Mouse (Mus musculus): ENCODE measurements around the gene Clasp1. TPM values are rescaled to one million over a fixed set of nuclear protein-coding genes. Genes with fewer than 3 reads are reported as not detected.

Clasp1 gene
- polyA plus RNA-seq, 1 experiment from 2014 or later: 109 TPM

DNA sequence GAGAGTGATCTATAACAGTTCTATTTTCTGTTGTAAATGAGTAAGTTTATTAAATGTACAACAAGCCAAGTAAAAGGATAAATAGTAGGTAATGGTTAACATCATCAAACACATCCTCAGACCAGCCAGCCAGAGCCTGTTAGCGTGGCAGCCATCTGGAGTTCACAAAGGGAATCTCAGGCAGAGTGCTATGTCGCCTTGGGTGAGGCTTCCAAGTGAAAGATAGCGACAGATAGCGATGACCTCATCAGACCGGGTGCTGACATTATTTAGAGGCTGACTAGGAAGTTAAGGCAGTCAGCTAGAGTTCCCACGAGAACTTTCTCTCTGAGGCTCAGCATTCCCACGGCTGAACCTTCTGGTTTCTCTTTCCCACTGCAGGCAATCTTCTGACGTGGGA is 83.5 kb downstream of the Clasp1 start:
- Histone ChIP-seq H3K27me3 (ENCODE audit: control insufficient read depth, insufficient read depth, low read depth, low read length) (no peaks in the 10 kb centered on the region), H3K4me1 (ENCODE audit: control insufficient read depth, insufficient read depth, low read length) (no peaks in the 10 kb centered on the region), H3K36me3 (ENCODE audit: control insufficient read depth, insufficient read depth, low read length) (peaks cover 4% of the 10 kb centered on the region; the same call in 1 of the 2 replicates), H3K9me3 (replicated peaks; ENCODE audit: control insufficient read depth, low read length, poor library complexity, severe bottlenecking) (no peaks in the 10 kb centered on the region), H3K4me3 (ENCODE audit: low read depth, low read length) (no peak overlapping the region), H3K4me2 (ENCODE audit: low read length) (no peak overlapping the region), H3K27ac (ENCODE audit: low read length) (no peak overlapping the region), H3K9ac (ENCODE audit: low read depth, low read length) (no peak overlapping the region)
- 83% methylated on average over 8 of the region's 8 CpGs for WGBS
- ATAC-seq: no peak

DNA sequence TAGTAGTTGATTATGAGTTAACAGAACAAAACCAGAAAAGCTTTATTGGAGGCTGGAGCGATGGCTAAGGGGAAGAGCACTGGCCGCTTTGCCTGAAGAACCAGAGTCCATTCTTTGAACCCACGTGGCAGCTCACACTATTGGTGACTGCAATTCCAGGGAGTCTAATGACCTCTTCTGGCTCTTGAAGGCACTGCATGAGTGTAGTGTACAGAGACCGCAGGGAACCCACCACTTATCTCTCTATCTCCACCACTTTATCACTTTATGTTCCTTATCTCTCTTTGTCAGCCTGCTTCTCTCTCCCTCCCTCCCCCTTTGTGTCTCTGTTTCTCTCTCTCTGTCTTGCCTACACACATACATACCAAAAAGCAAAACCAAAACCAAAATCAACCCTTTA is 88.1 kb downstream of the Clasp1 start:
- Histone ChIP-seq H3K4me3 (ENCODE audit: low read depth, low read length) (no peak overlapping the region), H3K27me3 (ENCODE audit: control insufficient read depth, insufficient read depth, low read depth, low read length) (no peaks in the 10 kb centered on the region), H3K4me2 (ENCODE audit: low read length) (no peak overlapping the region), H3K9ac (ENCODE audit: low read depth, low read length) (no peak overlapping the region), H3K27ac (ENCODE audit: low read length) (no peak overlapping the region), H3K9me3 (replicated peaks; ENCODE audit: control insufficient read depth, low read length, poor library complexity, severe bottlenecking) (no peaks in the 10 kb centered on the region), H3K36me3 (ENCODE audit: control insufficient read depth, insufficient read depth, low read length) (no peaks in the 10 kb centered on the region; the same call in 1 of the 2 replicates), H3K4me1 (ENCODE audit: control insufficient read depth, insufficient read depth, low read length) (peaks cover 4% of the 10 kb centered on the region)
- WGBS: 46% methylated on average over 4 of the region's 4 CpGs
- no peak; the same call in 1 of the 2 replicates for ATAC-seq

DNA sequence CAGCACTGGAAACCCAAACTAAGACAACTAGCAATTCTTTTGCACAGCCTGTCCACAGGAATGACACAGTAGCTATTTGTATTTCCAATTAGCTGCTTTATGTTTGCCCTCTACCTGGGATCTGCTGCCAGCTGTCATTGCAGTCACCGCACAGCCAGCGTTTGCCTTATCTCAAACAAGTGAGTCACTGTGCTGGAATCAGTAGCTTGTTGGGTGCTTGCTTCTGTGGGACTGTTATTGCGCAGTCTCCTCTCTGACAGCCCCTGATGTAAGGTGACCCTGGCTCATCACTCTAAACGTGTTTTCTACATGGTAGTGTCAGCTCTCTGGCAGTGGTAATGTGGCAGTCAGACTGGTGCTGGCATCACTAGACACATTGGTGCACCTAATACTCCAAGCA is 90.4 kb downstream of the Clasp1 start:
- Histone ChIP-seq H3K9ac (ENCODE audit: low read depth, low read length) (no peak overlapping the region), H3K27me3 (ENCODE audit: control insufficient read depth, insufficient read depth, low read depth, low read length) (no peaks in the 10 kb centered on the region), H3K4me3 (ENCODE audit: low read depth, low read length) (no peak overlapping the region), H3K9me3 (replicated peaks; ENCODE audit: control insufficient read depth, low read length, poor library complexity, severe bottlenecking) (no peaks in the 10 kb centered on the region), H3K4me2 (ENCODE audit: low read length) (no peak overlapping the region), H3K36me3 (ENCODE audit: control insufficient read depth, insufficient read depth, low read length) (no peaks in the 10 kb centered on the region; the same call in 1 of the 2 replicates), H3K4me1 (ENCODE audit: control insufficient read depth, insufficient read depth, low read length) (peaks cover 4% of the 10 kb centered on the region), H3K27ac (ENCODE audit: low read length) (no peak overlapping the region)
- ATAC-seq: no peak
- 84% methylated on average over 4 of the region's 4 CpGs for WGBS

DNA sequence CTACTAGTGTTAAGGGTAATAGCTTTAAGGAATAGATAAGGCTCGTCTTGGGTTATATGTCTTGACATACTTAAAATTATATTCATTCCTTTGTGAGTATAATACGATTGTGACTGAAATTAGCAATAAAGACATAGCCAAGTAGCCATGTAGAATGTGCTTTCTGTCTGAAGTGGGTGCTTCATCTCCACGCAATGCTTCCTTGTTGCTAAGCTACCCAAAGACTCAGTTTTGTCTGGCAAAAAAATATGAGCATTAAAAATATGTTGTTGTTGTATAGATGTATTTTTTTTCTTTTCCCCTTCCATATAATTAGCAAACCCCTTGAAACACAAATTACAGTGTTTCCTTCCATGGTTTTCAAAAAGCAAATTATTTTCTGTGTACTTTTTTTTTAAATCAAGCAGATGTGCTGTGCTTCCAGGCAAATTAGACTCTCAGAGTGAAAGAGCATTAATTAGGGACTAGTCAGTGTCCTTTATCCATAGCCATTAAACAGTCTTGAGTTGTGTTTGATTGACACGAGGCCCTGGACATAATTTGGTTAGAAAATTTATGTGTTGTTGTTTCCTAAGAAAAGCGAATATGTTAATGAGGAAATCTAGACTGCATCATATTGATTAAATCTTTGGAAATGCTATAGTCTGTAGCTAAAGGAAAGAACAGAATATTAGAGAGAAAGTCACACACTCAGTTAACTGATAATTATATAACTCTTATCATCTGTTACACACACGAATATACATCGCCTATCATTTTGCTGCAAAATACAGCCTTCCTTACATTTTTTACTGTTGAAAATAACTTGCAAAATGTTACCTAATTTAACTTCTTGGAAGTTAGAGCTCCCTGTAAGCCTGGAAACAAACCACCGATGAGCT is 91.9 kb downstream of the Clasp1 start:
- no peaks in the 10 kb centered on the region for H3K36me3 ChIP-seq (ENCODE audit: control insufficient read depth, insufficient read depth, low read length)
- no peak for ATAC-seq
- no peak overlapping the region for H3K27ac ChIP-seq (ENCODE audit: low read length)
- no peak overlapping the region for H3K4me3 ChIP-seq (ENCODE audit: low read depth, low read length)
- no peak overlapping the region for H3K9ac ChIP-seq (ENCODE audit: low read depth, low read length)
- H3K4me2 ChIP-seq (ENCODE audit: low read length): no peak overlapping the region
- H3K4me1 ChIP-seq (ENCODE audit: control insufficient read depth, insufficient read depth, low read length): peaks cover 4% of the 10 kb centered on the region
- H3K9me3 ChIP-seq (replicated peaks; ENCODE audit: control insufficient read depth, low read length, poor library complexity, severe bottlenecking): no peaks in the 10 kb centered on the region
- no peaks in the 10 kb centered on the region for H3K27me3 ChIP-seq (ENCODE audit: control insufficient read depth, insufficient read depth, low read depth, low read length)
- WGBS: 71% methylated on average over 8 of the region's 8 CpGs

DNA sequence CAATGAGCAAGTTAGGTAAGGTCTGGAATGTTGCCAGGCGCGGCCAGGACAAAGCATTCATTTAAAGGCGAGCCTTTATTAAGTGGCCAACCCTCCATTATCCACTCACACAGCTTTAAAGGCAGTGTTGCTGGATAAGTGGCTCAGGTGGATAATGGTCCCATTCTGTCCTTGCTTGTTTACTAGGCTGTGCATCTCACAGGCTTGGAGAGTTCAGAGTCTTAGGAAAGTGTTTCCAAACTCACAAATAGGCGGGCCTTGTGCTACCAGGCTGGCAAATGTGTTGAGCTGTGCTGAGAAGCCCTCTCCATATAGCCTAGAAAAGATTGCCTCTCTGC is 92.5 kb downstream of the Clasp1 start:
- Histone ChIP-seq H3K4me3 (ENCODE audit: low read depth, low read length) (no peak overlapping the region), H3K27me3 (ENCODE audit: control insufficient read depth, insufficient read depth, low read depth, low read length) (no peaks in the 10 kb centered on the region), H3K9me3 (replicated peaks; ENCODE audit: control insufficient read depth, low read length, poor library complexity, severe bottlenecking) (no peaks in the 10 kb centered on the region), H3K4me1 (ENCODE audit: control insufficient read depth, insufficient read depth, low read length) (peaks cover 4% of the 10 kb centered on the region), H3K9ac (ENCODE audit: low read depth, low read length) (no peak overlapping the region), H3K36me3 (ENCODE audit: control insufficient read depth, insufficient read depth, low read length) (no peaks in the 10 kb centered on the region), H3K27ac (ENCODE audit: low read length) (peak overlapping the region; percentile 38; the same call in 1 of the 2 replicates), H3K4me2 (ENCODE audit: low read length) (no peak overlapping the region)
- no peak for ATAC-seq
- 46% methylated on average over 4 of the region's 4 CpGs for WGBS

DNA sequence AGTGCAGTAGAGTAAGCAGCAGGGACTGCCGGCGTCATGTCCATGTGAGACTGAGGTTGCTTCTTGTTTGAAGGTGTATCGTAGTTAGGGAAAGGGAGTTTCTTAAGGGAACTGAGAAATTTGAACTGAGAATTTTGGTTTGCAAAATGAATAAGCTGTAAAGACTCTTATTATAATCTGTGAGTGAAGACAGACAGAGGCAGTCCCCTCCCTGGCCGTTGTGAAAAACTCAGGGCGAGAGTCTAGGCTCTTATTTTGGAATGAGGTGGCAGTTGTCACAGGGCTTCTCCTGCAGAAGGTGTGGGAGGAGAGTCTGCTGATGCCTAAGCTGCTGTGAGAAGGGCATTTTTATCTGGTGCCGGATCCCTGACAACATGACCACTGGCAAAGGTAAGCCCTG is 92.8 kb downstream of the Clasp1 start:
- no peak overlapping the region for H3K9ac ChIP-seq (ENCODE audit: low read depth, low read length)
- H3K4me3 ChIP-seq (ENCODE audit: low read depth, low read length): no peak overlapping the region
- ATAC-seq: no peak
- no peak overlapping the region for H3K4me2 ChIP-seq (ENCODE audit: low read length)
- WGBS: 78% methylated on average over 6 of the region's 6 CpGs
- H3K4me1 ChIP-seq (ENCODE audit: control insufficient read depth, insufficient read depth, low read length): peaks cover 4% of the 10 kb centered on the region
- H3K36me3 ChIP-seq (ENCODE audit: control insufficient read depth, insufficient read depth, low read length): no peaks in the 10 kb centered on the region
- H3K27ac ChIP-seq (ENCODE audit: low read length): peak overlapping the region; percentile 38; the same call in 1 of the 2 replicates
- no peaks in the 10 kb centered on the region for H3K9me3 ChIP-seq (replicated peaks; ENCODE audit: control insufficient read depth, low read length, poor library complexity, severe bottlenecking)
- no peaks in the 10 kb centered on the region for H3K27me3 ChIP-seq (ENCODE audit: control insufficient read depth, insufficient read depth, low read depth, low read length)

DNA sequence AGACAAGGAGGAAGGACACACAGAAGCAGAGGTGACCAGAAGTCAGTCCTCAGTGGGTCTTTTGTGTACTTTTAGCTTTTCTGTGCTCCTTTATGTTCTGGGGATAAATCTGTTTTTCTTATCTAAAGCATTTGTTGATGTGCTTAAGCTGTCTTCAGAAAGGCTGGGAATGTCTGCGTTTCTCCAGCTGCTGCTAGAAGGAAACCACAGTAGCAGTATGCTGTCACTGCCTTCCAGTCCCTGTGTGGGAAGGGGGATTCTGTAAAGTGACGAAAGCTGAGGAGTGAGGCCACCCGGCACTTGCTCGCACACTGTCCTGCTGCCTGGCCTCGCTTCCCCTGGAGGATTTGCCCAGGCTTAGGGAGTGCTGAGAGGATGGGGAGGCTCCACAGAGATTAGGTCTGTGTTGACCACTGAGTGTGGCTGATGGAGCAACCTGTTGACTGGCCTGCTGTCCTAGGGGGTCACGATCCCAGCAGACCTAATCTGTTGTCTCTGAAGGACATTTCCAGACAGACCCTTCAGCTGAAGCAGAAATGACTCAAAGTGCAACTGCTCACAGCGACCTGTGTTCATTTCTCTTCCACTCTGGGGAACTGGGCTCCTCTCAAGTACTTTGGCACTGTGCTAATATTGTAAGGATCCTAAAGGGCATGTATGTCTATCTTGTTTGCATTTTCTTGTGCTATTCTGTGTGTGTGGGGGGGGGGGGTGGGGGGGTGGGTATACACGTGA is 93.6 kb downstream of the Clasp1 start:
- Histone ChIP-seq H3K4me2 (ENCODE audit: low read length) (no peak overlapping the region), H3K27me3 (ENCODE audit: control insufficient read depth, insufficient read depth, low read depth, low read length) (no peaks in the 10 kb centered on the region), H3K9ac (ENCODE audit: low read depth, low read length) (no peak overlapping the region), H3K4me3 (ENCODE audit: low read depth, low read length) (no peak overlapping the region), H3K4me1 (ENCODE audit: control insufficient read depth, insufficient read depth, low read length) (peaks cover 4% of the 10 kb centered on the region), H3K27ac (ENCODE audit: low read length) (no peak overlapping the region), H3K9me3 (replicated peaks; ENCODE audit: control insufficient read depth, low read length, poor library complexity, severe bottlenecking) (no peaks in the 10 kb centered on the region), H3K36me3 (ENCODE audit: control insufficient read depth, insufficient read depth, low read length) (no peaks in the 10 kb centered on the region)
- 80% methylated on average over 8 of the region's 8 CpGs for WGBS
- no peak for ATAC-seq

DNA sequence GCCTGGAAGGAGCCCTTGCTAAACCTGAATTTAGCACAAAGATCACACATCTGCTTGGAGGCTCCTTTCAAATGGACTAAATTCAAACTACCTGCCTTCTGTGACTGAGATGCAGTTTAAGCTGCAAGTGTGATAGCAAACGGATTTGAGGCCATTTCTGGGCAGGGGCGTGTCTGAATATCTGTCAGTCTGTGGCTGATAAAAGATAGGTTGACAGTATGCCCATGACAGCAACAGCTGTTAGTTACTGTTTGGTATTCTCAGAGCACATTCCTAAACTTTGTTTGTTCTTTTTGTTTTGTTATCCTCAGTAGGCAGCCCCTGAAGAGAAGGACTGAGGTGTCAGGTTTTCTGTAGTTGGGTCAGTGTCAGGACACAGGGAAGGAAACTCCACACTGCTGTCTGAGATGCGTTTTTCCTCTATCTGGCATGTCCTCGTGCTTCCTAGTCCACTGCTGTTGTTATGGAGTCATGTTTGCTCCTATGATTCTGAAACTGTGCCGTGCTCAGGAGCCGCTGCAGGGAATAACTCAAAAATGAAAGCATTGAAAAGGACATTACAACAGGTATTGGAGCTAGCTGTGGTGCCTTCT is 94.7 kb downstream of the Clasp1 start:
- ATAC-seq: no peak
- H3K9ac ChIP-seq (ENCODE audit: low read depth, low read length): no peak overlapping the region
- H3K4me1 ChIP-seq (ENCODE audit: control insufficient read depth, insufficient read depth, low read length): peaks cover 4% of the 10 kb centered on the region
- H3K27ac ChIP-seq (ENCODE audit: low read length): no peak overlapping the region
- H3K4me3 ChIP-seq (ENCODE audit: low read depth, low read length): no peak overlapping the region
- WGBS: 87% methylated on average over 6 of the region's 6 CpGs
- H3K36me3 ChIP-seq (ENCODE audit: control insufficient read depth, insufficient read depth, low read length): no peaks in the 10 kb centered on the region
- no peaks in the 10 kb centered on the region for H3K27me3 ChIP-seq (ENCODE audit: control insufficient read depth, insufficient read depth, low read depth, low read length)
- no peaks in the 10 kb centered on the region for H3K9me3 ChIP-seq (replicated peaks; ENCODE audit: control insufficient read depth, low read length, poor library complexity, severe bottlenecking)
- no peak overlapping the region for H3K4me2 ChIP-seq (ENCODE audit: low read length)

DNA sequence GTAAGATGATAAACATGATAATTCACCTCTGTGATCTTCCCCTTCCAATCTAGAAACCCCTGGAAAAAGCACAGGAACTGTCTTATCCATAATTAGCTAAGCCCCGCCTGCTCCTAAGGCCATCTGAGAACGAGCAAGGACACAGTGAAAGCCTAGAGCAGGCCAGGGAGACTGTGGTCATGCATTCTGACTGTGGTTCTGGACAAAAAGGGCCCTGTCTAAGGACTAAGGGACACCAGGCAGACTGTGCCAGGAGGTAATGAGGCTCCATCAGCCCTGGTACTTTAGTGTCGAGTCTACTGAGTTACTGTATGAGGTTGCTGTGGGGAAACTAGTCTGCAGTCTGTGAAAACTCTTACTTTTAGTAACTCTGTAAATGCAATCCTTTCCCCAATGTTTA is 96.7 kb downstream of the Clasp1 start:
- Histone ChIP-seq H3K27me3 (ENCODE audit: control insufficient read depth, insufficient read depth, low read depth, low read length) (no peaks in the 10 kb centered on the region), H3K27ac (ENCODE audit: low read length) (no peak overlapping the region), H3K4me1 (ENCODE audit: control insufficient read depth, insufficient read depth, low read length) (peaks cover 4% of the 10 kb centered on the region), H3K4me3 (ENCODE audit: low read depth, low read length) (no peak overlapping the region), H3K9ac (ENCODE audit: low read depth, low read length) (no peak overlapping the region), H3K9me3 (replicated peaks; ENCODE audit: control insufficient read depth, low read length, poor library complexity, severe bottlenecking) (no peaks in the 10 kb centered on the region), H3K4me2 (ENCODE audit: low read length) (no peak overlapping the region), H3K36me3 (ENCODE audit: control insufficient read depth, insufficient read depth, low read length) (no peaks in the 10 kb centered on the region)
- no peak for ATAC-seq
- 85% methylated on average over 3 of the region's 3 CpGs for WGBS

Data from midbrain, embryonic 16.5 days (tissue).